Mouse (Mus musculus): ENCODE results near the gene Tbc1d22a.

Gene Tbc1d22a

DNA sequence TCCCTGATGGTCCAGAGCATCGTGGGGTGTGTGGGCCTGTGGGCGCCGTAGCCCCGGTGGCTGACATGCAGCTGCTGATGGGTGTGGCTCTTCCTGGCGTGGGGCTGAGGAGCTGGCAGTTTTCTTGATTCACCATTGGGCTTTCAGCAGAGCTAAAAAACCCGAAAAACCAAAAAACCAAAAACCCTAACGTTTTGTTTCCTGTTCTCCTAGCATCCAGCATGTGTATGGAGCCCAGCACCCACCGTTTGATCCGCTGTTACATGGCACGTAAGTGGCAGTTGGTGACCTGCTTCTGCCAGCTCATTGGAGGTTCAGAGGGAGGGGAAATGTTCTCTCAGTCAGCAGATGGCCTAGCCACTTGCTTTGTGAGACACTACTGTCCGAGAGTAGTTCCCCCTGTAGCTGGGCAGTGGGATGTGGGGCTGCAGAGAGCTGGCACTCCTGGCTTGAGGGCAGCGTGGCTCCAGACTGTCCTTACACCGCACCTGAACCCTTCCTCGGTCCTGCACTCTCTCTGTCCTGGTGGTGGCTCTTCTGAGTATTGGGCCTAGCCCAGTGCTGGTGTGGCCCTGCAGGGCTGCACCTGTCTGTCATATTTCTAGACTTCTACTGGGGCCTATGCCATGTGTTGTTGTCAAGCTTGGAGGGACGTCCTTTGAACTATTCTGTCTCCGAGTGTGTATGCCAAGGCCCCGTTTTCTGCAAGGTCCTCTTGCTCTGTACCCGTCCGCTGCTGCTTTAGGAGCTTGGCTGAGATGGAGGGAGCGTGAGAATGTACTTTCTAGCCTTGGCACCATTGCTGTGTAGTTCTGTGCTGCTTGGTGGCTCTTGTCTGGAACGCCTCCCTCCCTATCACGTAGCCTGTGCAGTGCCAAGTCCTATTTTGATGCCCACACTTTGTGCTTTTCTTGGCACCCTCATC, 20.5 kb downstream of the Tbc1d22a start:
- no peak for DNase-seq (ENCODE audit: low read depth)

DNA sequence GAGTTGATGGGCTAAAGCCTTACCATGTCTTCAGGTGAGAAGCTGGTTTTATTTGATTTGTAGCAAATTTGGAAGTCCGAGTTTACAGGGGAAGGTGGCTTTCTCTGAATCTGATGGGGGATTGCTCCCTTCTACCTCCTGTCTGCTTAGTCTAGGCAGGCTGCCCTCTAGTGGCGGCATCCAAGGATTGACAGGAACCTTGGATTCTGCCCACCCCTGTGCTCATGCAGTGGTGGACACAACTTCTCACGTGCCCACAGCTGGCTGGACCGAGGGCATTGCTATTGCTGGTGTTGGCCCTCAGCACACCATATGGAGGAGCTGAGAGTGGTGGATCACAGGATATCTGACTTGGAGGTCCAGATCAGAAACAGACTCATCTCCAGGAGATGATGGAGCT, 22.0 kb downstream of the Tbc1d22a start:
- DNase-seq (ENCODE audit: low read depth) = peak; percentile 79

DNA sequence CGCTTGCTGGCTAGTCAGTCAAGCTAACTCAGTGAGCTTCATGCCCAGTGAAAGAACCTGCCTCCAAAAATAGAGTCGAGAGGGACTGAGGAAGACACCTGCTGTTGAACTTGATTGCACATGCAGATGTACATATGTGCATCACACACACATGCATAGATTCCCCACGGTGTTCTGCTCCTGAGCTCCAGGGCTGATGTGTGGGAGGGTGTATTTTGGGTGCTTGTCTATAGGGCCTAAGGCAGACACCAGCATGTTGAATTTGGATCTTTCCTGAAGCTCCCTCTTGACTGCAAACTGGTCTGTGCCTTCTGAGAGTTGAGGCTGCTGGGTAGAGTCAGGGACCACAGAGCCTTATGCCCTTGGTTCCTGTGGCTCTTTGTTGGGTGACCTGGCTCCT, 23.8 kb downstream of the Tbc1d22a start:
- DNase-seq (ENCODE audit: low read depth) = no peak

DNA sequence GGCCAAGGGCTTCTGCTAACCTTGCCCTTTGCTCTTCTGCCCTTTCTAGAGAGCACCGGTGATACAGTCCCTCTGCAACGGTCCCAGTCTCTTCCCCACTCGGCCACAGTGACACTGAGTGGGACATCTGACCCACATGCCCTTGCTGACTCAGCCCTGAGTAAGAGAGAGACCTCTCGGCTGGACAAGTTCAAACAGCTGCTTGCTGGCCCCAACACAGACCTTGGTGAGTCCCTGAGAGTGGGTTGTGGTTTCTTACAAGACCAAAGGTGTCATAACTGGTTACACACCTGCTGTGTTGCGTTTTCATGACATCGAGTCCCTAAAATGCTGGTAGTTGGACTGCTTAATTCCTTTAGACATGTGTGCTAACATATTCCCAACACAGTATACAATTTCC, 24.8 kb downstream of the Tbc1d22a start:
- DNase-seq (ENCODE audit: low read depth) = no peak

DNA sequence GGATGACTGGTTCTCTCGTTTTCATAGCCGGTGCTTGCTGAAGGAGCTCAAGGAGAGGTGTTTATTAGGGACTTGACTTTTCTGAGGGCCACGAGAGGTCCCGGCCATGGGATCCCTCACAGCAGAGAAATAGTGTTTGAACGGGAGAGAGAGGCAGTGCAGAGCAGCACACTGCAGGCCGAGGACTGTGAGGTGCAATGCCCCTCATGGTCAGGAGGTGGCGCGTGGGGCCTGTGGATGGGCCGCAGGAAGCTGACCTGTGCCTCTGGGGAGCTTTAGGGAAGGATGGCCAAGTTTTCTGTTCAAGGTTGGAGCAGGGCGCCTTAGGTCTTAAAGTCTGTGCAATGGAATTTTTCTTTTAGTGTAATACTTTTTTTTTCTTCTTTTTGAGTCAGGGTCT, 25.5 kb downstream of the Tbc1d22a start:
- peak; percentile 70 for DNase-seq (ENCODE audit: low read depth)

DNA sequence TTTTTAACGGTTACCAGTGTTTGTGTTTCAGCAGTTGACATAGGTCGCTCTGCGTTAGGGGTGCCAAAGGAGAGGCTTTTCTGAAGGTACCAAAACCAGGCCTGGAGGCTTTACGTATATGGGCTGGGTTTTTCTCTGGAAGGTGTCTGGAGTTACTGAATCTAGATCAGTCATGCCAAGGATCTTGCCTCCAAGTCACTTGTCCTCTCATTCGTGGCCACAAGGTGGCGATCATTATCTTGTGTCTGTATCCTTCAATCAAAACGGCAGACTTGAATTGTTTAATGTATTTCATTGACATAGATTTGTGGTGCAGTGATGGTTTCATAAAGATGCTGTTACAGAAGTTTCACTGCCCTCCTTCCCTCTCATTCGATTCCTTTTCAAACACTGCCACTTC, 29.4 kb downstream of the Tbc1d22a start:
- peak; percentile 86 for DNase-seq (ENCODE audit: low read depth)

DNA sequence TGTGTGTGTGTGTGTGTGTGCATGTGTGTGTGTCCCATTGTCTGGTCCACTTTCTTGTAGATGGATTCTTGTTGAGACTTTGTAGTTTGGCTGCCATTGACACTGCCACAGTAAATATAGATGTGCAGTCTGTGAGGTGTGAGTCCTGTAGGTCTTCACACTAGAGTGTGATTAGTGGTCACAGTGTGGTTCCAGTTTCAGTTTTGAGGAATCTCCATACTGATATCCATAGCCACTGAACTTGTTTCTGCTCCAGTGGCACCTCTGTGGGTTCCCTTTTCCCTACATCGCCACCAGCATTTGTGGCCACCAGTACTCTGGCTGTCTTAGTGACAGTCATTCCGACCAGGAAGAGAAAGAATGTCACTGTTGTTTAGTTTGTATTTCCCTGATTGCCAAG, 30.1 kb downstream of the Tbc1d22a start:
- DNase-seq (ENCODE audit: low read depth) = no peak

DNA sequence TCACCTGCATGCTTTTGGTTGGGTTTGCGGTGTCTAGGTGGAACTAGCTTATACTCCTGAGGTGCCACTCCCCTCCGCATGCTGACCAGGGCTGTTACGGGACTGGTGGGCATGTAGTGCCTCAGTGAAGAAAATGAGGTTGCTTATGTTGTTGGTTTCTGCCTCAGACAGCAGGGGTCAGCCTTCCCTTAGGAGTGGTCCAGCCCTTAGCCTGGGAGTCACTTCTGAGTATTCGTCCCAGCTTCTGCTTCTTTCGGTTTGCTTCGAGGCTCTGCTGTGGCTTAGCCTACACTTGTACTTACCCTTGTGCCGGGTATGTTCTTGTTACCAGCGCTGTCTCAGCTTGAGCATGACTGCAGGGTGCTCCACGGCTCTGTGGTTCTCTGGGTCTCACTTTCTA, 36.0 kb downstream of the Tbc1d22a start:
- DNase-seq (ENCODE audit: low read depth) = peak; percentile 72

DNA sequence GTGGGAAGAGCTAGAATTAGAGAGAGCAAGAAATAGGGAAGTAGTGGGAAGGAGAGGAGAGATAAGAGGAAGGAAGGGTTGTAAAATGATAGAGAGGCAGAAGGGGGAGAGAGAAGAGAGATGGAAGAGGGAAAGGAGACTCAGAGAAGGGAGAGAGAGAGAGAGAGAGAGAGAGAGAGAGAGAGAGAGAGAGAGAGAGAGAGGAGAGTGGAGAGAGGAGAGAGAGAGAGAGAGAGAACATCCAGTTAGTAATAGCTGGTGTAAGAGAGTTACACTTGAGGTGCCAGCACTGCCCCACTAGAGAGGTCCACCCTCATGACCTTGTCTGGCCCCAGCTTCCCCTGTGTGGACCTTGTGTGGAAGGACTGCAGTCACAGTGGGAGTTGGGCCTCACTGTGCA, 37.9 kb downstream of the Tbc1d22a start:
- DNase-seq (ENCODE audit: low read depth) = no peak

DNA sequence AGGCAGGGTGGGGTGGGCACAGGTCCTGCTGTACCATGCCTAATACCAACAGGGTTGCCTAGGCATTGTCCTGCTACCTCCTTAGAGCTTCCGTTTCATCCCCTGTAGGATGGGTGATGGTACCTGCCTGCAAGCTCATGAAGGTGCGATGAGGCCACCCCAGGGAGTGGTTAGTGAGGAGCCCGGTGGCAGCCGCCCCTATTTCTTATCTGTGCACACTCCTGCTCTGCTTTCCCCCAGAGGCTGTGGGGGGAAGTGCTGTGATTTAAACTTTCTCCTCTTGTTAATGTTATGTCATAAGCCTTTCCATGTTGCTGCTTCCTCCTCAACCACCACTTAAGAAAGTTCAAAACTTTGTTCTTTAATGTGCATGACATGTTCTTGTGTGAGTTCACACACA, 38.4 kb downstream of the Tbc1d22a start:
- no peak for DNase-seq (ENCODE audit: low read depth)

DNA sequence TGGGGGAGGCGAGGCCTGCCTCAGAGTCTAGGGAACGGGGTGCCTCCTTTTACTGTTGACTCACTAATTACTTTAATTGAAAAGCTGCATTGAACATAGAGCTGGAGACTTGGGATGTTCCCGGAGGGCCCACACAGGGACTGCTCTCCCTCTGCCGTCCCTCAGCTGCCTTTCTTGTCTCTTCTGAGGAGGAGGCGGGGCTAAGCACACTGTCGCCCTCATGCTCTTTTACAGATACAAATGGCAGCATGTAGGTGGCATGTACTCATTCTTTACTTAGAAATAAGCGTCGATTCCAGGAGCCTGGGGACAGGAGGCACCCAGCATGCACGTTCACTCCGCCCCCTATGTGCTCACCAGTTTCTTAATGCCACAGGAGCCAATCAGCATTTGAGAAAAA, 39.2 kb downstream of the Tbc1d22a start:
- no peak for DNase-seq (ENCODE audit: low read depth)

DNA sequence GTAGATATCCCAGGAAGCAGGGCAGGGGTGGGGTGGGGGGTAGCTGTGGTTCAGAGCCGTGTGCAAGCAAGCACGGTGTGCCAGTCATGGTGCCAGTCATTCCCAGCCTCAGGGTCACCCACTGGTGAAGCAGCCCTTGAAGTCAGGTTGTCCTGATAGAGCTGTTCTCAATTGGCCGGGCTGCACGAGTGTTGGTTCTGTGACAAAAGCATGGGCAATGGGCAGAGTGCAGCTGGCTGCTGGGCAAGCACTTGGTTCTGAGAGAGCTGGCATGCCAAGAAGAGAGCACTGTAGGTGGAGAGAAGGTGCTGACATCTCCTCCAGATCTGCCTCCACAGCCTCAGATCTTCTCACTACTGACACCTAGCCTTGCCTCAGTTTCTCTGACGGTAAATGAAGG, 41.9 kb downstream of the Tbc1d22a start:
- DNase-seq (ENCODE audit: low read depth) = no peak

DNA sequence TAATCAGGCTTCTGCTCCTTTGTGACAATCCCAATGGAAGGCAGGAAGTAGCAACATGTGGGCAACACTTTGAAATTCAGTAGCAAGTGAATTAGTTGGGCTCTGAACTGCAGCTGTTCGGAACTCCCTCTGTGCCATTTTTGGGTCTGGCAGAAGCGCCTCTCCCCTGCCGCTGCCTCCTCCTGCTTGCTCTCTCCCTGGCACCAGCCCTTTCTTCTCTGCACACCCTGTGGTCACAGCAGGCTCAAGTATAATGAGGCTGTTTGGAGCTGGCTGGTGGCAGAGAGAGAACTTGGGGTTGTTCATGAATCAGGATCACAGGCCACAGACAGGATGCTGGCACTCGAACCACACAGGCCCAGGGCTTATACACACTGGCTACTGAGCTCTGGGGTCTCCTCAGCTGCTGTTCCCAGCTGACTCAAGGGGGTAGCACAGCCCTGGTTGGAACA, 42.5 kb downstream of the Tbc1d22a start:
- no peak for DNase-seq (ENCODE audit: low read depth)

DNA sequence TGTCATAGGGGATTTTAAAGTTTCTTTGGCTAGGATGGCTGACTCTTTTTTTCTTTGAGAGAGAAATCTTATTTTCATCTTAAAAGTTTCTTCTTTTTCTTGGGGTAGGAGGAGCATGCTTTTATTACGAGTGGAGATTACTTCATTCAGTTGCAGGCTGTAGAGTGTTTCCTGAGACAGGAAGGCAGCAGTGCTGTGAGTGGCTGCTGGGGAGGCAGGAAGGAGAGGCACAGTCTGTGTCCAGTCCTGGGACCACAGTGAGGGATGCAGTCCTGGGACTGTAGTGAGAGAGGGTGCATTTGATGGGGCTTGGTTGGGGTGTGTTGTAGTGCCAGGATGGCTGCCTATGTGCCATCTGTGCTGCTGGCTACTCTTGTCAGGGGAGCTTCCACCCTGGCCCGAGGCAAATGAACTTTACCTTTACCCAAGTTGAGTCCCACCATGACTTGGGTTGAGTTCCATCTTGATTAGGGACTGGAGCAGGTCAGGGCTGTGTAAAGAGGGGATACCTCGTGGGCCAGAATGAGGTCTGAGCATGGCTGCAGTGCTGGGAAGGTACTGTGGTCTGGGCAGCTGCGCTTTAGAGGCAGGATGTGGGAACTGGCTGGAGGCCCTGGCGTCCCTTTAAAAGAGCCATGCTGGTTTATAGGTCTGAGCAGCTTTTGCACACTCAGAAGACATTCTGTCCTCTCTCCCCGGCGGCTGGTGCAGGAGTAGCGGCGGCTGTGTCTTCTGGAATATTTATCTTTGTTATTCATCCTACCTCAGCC, 43.8 kb downstream of the Tbc1d22a start:
- no peak for DNase-seq (ENCODE audit: low read depth)

DNA sequence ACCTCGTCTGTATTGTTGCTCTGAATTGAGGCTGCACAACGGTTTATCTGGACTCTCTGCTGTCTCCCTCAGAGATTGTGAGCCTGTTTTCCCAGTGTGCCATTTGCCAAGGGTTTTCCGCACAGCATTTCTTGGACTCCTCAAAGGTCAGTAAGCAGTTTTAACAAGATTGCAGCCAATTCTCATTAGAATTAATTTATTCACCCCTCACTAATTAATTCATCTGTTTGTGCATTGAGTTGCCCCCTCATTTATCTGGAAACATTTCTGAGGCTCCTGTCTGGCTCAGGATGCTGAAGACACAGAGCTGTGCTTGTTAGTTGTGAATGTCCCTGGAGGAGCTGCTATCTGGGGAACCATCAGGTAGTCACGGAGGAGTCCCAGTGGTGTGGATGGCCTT, 45.0 kb downstream of the Tbc1d22a start:
- no peak for DNase-seq (ENCODE audit: low read depth)

DNA sequence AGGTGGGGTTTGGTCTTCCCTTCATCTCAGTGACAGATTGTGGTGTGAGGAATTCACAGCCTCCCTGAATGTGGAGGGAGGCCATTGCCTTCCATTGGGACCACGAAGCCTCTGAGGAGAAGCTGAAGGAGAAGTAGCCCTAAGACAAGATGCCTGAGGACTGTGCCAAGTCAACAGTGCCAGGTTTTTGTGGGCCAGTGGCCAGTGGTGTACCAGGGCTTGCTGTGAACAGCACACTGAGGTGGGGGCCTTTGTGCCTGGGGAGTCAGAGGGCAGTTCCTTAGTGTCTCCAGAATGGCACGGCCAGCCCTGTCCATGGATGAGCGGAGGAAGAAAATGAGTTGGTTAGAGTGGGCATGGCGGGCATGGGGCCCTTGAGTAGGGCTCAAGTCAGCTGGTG, 45.9 kb downstream of the Tbc1d22a start:
- no peak for DNase-seq (ENCODE audit: low read depth)

DNA sequence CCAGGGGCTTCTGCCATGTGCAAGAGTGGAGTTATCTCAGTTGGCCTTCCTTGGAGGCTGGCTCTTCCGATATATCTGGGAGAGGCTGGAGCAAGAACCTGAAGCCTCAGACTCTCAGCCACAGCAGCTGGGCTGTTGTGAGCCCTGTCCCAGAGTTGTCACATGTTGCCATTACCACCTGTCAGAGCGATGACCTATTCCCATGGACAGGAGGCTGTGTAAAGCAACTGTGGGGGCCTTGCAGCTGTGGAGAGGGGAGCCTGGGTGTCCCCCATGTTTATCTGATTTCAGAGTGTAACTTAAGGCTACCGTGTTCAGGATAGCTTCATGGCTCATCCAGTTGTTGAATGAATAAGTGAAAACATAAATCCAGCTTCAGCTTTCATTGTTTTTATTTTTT, 50.1 kb downstream of the Tbc1d22a start:
- no peak for DNase-seq (ENCODE audit: low read depth)

DNA sequence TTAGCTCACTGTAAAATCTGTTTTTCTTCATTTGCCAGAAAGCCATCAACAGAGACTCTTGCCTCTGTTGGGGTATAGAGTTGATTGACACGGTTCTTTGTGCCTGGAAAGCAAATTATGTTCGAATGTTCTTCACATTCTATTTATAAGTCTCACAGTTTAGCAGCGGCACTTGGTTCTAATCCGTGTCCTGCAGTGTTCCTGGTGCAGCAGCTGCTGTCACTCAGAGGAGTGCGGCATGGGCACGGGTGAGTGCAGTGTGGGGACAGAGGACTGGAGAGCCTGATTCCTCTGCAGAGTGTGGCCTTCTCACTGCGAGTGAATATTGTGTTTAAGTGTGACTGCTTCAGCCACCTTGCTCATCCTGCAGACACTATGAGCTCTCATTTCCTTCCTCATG, 50.5 kb downstream of the Tbc1d22a start:
- no peak for DNase-seq (ENCODE audit: low read depth)

DNA sequence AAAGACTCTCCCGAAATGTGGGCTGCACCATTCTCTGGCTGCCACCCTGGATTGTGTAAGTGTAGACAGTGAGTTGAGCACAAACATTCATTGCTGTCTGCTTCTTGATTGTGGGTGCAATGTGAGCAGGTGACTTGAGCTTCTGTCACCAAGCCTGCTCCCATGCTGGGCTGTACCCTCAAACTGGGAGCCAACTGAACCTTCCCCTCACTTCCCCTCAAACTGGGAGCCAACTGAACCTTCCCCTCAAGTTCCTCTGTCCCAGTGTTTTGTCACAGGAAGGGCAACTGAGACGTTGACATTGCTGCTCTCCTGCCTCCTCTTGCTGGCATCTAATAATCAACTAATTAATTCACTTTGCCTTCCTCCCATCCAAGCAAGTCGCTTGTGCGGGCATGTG, 52.7 kb downstream of the Tbc1d22a start:
- no peak for DNase-seq (ENCODE audit: low read depth)

DNA sequence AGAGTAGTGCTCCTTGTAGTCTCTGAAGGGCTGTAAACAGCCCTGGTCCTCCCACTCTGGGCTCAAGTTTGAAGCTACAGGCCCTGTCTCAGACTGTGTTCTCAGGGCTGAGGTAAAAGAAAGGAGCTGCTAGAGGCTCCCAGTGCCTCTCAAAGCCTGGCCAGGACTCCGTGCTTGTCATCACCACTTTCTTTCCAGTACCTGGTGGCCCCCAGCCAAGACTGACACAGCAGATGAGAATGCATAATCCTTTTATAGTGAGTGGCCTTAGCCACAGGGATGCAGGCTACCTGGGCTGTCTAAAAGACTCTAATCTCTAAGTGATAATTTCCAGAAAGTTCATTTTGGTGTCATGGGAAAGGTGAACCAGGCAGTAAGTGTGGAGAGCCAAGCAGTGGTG, 54.3 kb downstream of the Tbc1d22a start:
- DNase-seq (ENCODE audit: low read depth) = peak; percentile 9

DNA sequence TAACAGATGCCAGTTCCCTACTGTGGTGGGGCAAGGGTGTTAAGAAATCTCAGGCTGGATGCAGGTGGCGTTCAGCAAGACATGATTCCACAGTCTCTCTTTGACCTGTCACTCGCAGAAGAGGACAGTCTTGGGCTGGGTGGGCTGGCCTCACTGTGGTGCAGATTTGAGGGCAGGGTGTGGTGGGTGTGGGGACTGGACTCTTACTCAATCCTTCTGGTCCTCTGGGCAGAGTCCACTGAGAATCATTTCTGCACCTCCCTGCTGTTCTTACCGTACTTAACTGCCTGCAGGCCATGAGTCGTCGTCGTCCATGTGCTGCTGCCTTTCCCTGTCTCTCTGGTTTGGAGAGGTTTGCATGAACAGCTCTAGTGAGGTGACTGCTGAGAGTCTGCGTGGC, 61.5 kb downstream of the Tbc1d22a start:
- DNase-seq (ENCODE audit: low read depth) = peak; percentile 31

DNA sequence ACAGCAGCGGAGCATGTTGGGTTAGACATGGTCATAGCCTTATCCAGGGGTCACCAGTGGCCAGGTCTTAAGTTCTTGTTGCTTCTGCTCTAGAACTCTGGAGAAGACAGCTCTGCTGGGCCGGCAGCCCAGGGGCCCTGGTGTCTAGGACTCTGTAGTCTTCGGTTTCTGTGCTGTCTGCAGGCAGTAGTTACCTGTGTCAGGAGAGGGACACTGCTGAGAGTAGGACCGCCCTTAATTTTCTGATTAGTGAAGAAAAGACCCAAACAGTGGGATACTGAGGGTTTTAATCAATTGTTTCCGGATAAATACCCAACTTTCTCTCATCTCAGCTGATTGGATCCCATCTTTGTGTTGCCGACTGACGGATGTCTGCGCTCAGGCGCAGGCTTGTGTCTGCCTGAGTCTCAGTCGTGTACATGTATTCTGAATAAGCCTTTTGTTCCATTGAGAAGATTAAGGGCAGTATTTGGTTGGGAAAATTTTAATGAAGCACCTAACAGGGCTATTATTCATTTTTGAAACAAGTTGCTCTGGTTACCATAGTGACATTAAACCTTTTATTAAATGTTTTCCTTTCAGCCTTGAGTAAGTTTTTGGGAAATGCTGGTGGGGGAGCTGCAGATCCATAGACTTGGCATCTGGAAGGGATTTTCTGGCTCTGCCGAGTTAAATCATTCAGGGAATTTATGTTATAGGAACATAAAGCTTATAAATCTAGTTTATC, 62.4 kb downstream of the Tbc1d22a start:
- DNase-seq (ENCODE audit: low read depth) = peak; percentile 27

DNA sequence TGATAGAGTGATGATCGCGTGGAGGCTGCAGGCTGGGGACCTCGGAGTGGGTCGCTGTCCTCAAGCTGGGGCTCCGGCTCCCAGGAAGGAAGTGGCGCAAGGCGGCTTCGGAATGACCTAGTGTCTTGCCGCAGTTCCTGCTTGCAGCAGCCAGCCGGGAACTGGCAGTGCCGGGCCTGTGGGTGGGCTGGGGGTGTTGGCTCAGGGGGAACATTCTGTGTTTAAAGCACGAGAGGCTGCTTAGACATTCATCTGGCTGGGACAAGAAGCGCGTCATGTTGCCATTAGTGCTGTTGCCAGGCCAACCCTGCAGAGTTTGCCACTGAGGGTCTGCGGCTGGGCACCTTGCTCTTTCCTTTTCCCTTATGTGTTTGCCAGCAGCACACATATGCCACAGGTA, 63.2 kb downstream of the Tbc1d22a start:
- no peak for DNase-seq (ENCODE audit: low read depth)

All from NIH3T3 (cell line).